18 mouse cellular contexts compared by ENCODE assay signal in the genomic region with DNA sequence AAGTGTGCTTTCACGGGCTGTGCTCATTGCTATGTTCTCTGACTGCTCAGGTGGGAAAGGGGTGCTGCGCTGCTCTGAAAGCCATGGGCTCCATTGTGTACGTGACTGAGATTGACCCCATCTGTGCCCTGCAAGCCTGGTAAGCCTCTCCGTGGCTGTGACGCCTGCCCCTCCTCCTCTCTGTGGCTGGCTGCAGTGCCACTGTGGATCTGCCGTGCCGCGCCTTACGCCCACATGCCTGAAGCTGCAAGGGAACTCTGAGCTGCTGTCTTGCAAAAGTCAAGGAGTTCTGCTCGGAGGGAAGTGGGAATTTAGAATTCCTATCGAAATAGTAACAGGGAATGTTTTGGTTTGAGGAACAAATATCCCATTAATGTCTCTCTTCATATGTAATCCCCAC. TPM values are rescaled to one million over a fixed set of nuclear protein-coding genes. Genes with fewer than 3 reads are reported as not detected.
DNase-seq lines count a peak whose midpoint lies in the region; ATAC-seq lines count a peak whose summit lies in the region.
"Had no signal": no experiment of that assay in that cellular context is flagged by ENCODE, and none has a peak within 500 bp of the region (broad histone marks: within the 10 kb centered on the region; RNA-seq: fewer than 3 reads in every experiment).

No protein-coding gene starts in this region.

- no peak for ATAC-seq in granulocyte monocyte progenitor cell, adult 5-6 weeks (replicated peaks; ENCODE audit: poor library complexity, severe bottlenecking)
- ATAC-seq: hindbrain, postnatal 0 days had no signal

- 90% methylated on average over 11 of the region's 11 CpGs for WGBS in forebrain, embryonic 10.5 days

- peaks cover 28% of the 10 kb centered on the region for H3K36me3 ChIP-seq in forebrain, embryonic 10.5 days (replicated peaks)

- intact Hi-C loops in left cerebral cortex, postnatal 4 days (cut with DNase I) = no loop called here

- H3K27ac ChIP-seq in forebrain, embryonic 10.5 days = no peak overlapping the region
- H3K27ac ChIP-seq: embryonic facial prominence, embryonic 12.5 days; forebrain, embryonic 12.5 days; hindbrain, postnatal 0 days; neural tube, embryonic 15.5 days had no signal

- H3K27me3 ChIP-seq in forebrain, embryonic 10.5 days (ENCODE audit: poor library complexity, severe bottlenecking) = no peaks in the 10 kb centered on the region
- H3K27me3 ChIP-seq: embryonic facial prominence, embryonic 12.5 days; forebrain, embryonic 12.5 days; neural tube, embryonic 15.5 days had no signal

- no peak overlapping the region for H3K4me3 ChIP-seq in forebrain, embryonic 10.5 days
- H3K4me3 ChIP-seq: embryonic facial prominence, embryonic 12.5 days; forebrain, embryonic 12.5 days; neural tube, embryonic 15.5 days had no signal

- H3K4me1 ChIP-seq in forebrain, embryonic 10.5 days = no peaks in the 10 kb centered on the region
- H3K4me1 ChIP-seq: embryonic facial prominence, embryonic 12.5 days; neural tube, embryonic 15.5 days had no signal

- peak; percentile 52 for DNase-seq in left cerebral cortex, adult 11 months (ENCODE audit: low spot score)
- DNase-seq in left cerebral cortex, postnatal 4 days = no peak
- peak; percentile 61 to 82 for DNase-seq in frontal cortex, adult 2 months (ENCODE audit: extremely low spot score in 1 of 2, low spot score in 1 of 2)
- DNase-seq in layer of hippocampus, postnatal 36 days = peak; percentile 35 to 53
- peak; percentile 39 to 52 for DNase-seq in right cerebral cortex, postnatal 10 days (ENCODE audit: low spot score in 2 of 2)
- DNase-seq in adrenal gland, postnatal 25 days = no peak
- no peak for DNase-seq in forebrain, embryonic 10.5 days (ENCODE audit: extremely low spot score, low spot score)
- DNase-seq: adrenal gland, adult 2 months; cerebellum, postnatal 14 days; gastrocnemius, postnatal 36 days; heart, postnatal 10 days; kidney, postnatal 10 days; lung, postnatal 36 days had no signal

- no peaks in the 10 kb centered on the region for H3K9me3 ChIP-seq in forebrain, embryonic 10.5 days
- H3K9me3 ChIP-seq: embryonic facial prominence, embryonic 12.5 days; forebrain, embryonic 12.5 days; neural tube, embryonic 15.5 days had no signal

RNA-seq across cellular contexts. Expression of a gene that starts 25.7 kb away (rescaled TPM):
- 1 to 10 TPM; 5.2 to 6.1 TPM for total RNA-seq in left cerebral cortex, postnatal 4 days (2021)
- polyA plus RNA-seq in frontal cortex, adult 2 months (2012; rRNA removed) = 16.4 and 24.0 TPM in 2 replicates
- total RNA-seq in layer of hippocampus, postnatal 36 days (2021) = 10 to 100 TPM; 20.2 to 25.3 TPM
- total RNA-seq in adrenal gland, postnatal 25 days (2021) = 1.00 and 1.2 TPM in 2 replicates
- 0.71 and 0.86 TPM in 2 replicates for polyA plus RNA-seq in forebrain, embryonic 10.5 days (2016; fragmentation: Nextera tagmentation; extraction: Ambion mirVana)
- not detected in 2 replicates for total RNA-seq in granulocyte monocyte progenitor cell, adult 5-6 weeks (2014; fragmentation: Nextera tagmentation)
- total RNA-seq in granulocyte monocyte progenitor cell, adult 5-6 weeks (2017) = 0.13 TPM in 1 of 2 replicates, not detected in the other

Comparison
In these comparisons a context has a peak if more than half of its experiments do, and no peak if none do; other contexts are left out.
1. DNase-seq: peak in left cerebral cortex, adult 11 months (single experiment), frontal cortex, adult 2 months (2 of 2), layer of hippocampus, postnatal 36 days (2 of 2) and right cerebral cortex, postnatal 10 days (2 of 2); none in left cerebral cortex, postnatal 4 days (single experiment), adrenal gland, postnatal 25 days (single experiment) and forebrain, embryonic 10.5 days (single experiment).